Mouse (Mus musculus) cerebellum, adult 2 months (tissue): ENCODE results near the gene Eya3. TPM values are rescaled to one million over a fixed set of nuclear protein-coding genes. Genes with fewer than 3 reads are reported as not detected.
A peak's percentile ranks its signal among the peaks of the same experiment; 100 is the strongest.

ENCODE experiments used
- DNase-seq, 2 experiments: peaks; one replicate each; pipeline ENCODE4 v3.0.0; 2021
- H3K27ac ChIP-seq: fragments of 200-500 bp; 2 replicates; pipeline ENCODE4 v1.5.1; 2012; ENCODE audit warnings: low read length, control low read depth, inconsistent platforms; ENCODE audit not compliant: insufficient read depth
- H3K27me3 ChIP-seq: fragments of 200-500 bp; 2 replicates; pipeline ENCODE4 v1.6.1; 2012; ENCODE audit warnings: inconsistent platforms, mild to moderate bottlenecking, low read length, moderate library complexity; ENCODE audit not compliant: control insufficient read depth, insufficient read depth
- H3K4me1 ChIP-seq: fragments of 200-500 bp; 2 replicates; pipeline ENCODE4 v1.6.1; 2011; ENCODE audit warnings: low read length; ENCODE audit not compliant: control insufficient read depth, insufficient read depth
- H3K4me3 ChIP-seq: fragments of 200-500 bp; replicated peaks from 2 replicates; pipeline ENCODE3; 2011; ENCODE audit warnings: mild to moderate bottlenecking, low read depth, low read length, control low read depth; ENCODE audit not compliant: insufficient read depth
- CTCF ChIP-seq: fragments of 200-500 bp; IDR thresholded peaks from 2 replicates; pipeline ENCODE4 v1.5.1; 2011; ENCODE audit warnings: low read depth, mild to moderate bottlenecking, control low read depth, low read length, moderate library complexity, borderline replicate concordance; ENCODE audit not compliant: insufficient read depth
- POLR2A ChIP-seq: fragments of 200-500 bp; IDR thresholded peaks from 2 replicates; pipeline ENCODE4 v1.6.1; 2011; ENCODE audit warnings: low read length, control low read depth, borderline replicate concordance; ENCODE audit not compliant: insufficient read depth
- WGBS: fragments of 180-500 bp; shearing (Covaris S2); methylation state at CpG from one replicate; pipeline ENCODE4 v1.1.7; 2018; 5-methylcytosine and 5-hydroxymethylcytosine counted together
- polyA plus RNA-seq: library from polyadenylated mRNA; depleted of rRNA; stranded (reverse); fragments of >200 nt; gene quantifications from 2 replicates; pipeline ENCODE4 v1.2.3, GENCODE M21; 2012

Gene Eya3
- polyA plus RNA-seq, 1 experiment, result 25.1 TPM

DNA sequence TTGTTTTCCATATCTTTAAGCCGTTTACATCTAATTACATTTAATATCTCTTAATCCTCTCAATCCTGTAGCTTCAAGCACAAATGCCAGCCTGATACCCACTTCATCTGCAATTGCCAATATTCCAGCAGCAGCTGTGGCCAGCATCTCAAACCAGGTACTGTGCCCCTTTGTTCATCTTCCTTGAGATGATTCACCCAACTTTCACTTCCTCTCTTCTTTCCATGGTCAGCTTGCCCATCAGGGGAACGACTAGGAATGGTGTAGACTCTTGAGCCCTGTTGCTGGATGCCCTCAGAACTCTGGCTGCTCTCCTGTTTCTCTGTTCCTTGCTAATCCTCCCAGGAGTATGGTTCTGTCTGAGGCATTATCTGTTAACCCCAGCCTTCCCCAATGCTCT lies 50.8 kb downstream of the Eya3 start:
- no peaks in the 10 kb centered on the region for H3K27me3 ChIP-seq
- H3K27ac ChIP-seq, result no peak overlapping the region
- no peaks in the 10 kb centered on the region for H3K4me1 ChIP-seq
- WGBS, result 86% methylated on average over 2 of the region's 2 CpGs
- H3K4me3 ChIP-seq, result no peak overlapping the region
- DNase-seq, result no peak
- TF ChIP-seq CTCF (no peak), POLR2A (no peak)

GRCm38 (mm10) chr4:132693366-132693765 lies 54.6 kb downstream of the Eya3 start:
- 94% methylated on average over 3 of the region's 3 CpGs for WGBS
- H3K4me3 ChIP-seq, result no peak overlapping the region
- no peak overlapping the region for H3K27ac ChIP-seq
- no peak for DNase-seq
- no peaks in the 10 kb centered on the region for H3K4me1 ChIP-seq
- no peak for TF ChIP-seq POLR2A
- H3K27me3 ChIP-seq, result no peaks in the 10 kb centered on the region

DNA sequence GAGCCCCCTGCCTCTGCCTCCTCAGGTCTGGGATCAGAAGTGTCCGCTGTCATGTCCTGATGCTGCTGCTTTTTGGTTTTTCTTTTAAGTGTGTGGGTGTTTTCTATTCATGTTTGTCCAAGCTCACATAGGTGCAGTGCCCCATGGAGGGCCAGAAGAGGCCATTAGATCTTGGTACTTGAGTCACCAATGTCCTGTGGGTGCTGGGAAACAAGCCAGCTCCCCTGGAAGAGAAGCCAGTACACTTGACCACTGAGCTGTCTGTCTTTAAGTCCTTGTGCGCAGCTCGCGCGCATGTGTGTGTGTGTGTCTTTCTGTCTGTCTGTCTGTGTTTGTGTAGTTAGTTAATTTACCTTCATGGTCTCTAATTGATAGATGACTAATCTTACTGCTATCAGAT lies 63.3 kb downstream of the Eya3 start:
- WGBS, result 99% methylated on average over 5 of the region's 5 CpGs
- Histone ChIP-seq H3K27ac (no peak overlapping the region), H3K4me1 (no peaks in the 10 kb centered on the region), H3K27me3 (no peaks in the 10 kb centered on the region), H3K4me3 (no peak overlapping the region)
- TF ChIP-seq POLR2A (no peak), CTCF (no peak)
- no peak for DNase-seq

DNA sequence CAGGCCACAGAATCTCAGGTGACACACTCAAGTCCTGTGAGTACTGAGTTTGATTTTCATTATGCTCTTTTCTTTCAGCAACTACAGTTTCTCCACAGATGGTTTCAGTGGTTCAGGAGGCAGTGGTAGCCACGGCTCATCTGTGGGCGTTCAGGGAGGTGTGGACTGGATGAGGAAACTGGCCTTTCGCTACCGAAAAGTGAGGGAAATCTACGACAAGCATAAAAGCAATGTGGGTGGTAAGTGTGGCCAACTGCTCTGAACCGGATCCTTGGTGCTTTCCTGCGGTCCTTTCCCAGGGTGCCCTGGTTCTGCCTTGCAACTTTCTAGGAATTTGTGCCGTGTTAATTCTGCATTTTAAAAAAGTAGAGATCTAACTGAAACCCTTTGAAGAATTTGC lies 68.1 kb downstream of the Eya3 start:
- no peak for TF ChIP-seq POLR2A
- WGBS, result 96% methylated on average over 8 of the region's 8 CpGs
- DNase-seq, result no peak
- no peaks in the 10 kb centered on the region for H3K27me3 ChIP-seq
- H3K4me3 ChIP-seq, result no peak overlapping the region
- H3K27ac ChIP-seq, result no peak overlapping the region
- no peaks in the 10 kb centered on the region for H3K4me1 ChIP-seq

GRCm38 (mm10) chr4:132713181-132713580 lies 74.4 kb downstream of the Eya3 start:
- 97% methylated on average over 7 of the region's 7 CpGs for WGBS
- TF ChIP-seq CTCF (no peak), POLR2A (no peak)
- no peak for DNase-seq

DNA sequence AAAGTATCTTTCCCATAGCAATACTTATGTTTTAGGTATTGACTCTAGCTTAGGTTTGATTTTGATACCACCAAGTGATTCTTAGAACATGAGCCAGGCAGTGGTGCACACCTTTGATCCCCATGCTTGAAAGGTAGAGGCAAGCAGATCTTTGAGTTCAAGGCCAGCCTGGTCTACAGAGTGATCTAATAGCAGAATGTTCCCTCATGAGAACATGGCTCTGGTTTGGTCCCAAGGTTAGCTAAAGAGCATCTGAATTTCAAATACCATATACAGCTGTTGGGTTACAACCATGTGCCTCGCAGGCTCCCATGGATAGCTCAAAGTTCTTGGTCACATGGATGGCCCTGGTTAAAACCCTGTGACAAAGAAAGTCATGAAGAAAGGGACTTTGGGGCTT lies 79.5 kb downstream of the Eya3 start:
- no peak for TF ChIP-seq POLR2A
- TF ChIP-seq CTCF, result no peak
- no peak for DNase-seq
- Histone ChIP-seq H3K4me1 (no peaks in the 10 kb centered on the region; the same call in 1 of the 2 replicates), H3K27ac (no peak overlapping the region), H3K4me3 (no peak overlapping the region), H3K27me3 (no peaks in the 10 kb centered on the region)
- 93% methylated on average over 1 of the region's 1 CpGs for WGBS

More at GRCm38 (mm10) chr4:132713181-132713580, 74.4 kb downstream of the Eya3 start:
- no peaks in the 10 kb centered on the region for H3K4me1 ChIP-seq
- H3K4me3 ChIP-seq, result no peak overlapping the region
- H3K27me3 ChIP-seq, result no peaks in the 10 kb centered on the region
- H3K27ac ChIP-seq, result no peak overlapping the region

- no peaks in the 10 kb centered on the region for H3K27me3 ChIP-seq
- 78% methylated on average over 8 of the region's 8 CpGs for WGBS
- H3K4me1 ChIP-seq, result no peaks in the 10 kb centered on the region
- H3K4me3 ChIP-seq, result no peak overlapping the region
- no peak overlapping the region for H3K27ac ChIP-seq
- TF ChIP-seq POLR2A (no peak), CTCF (no peak)
- no peak for DNase-seq
Measured at GRCm38 (mm10) chr4:132728233-132728632, 89.4 kb downstream of the Eya3 start.

GRCm38 (mm10) chr4:132731616-132732015 lies 92.8 kb downstream of the Eya3 start:
- Histone ChIP-seq H3K27me3 (no peaks in the 10 kb centered on the region), H3K4me3 (peak overlapping the region; percentile 89), H3K4me1 (no peaks in the 10 kb centered on the region), H3K27ac (no peak overlapping the region)
- no peak for DNase-seq
- WGBS, result 44% methylated on average over 12 of the region's 12 CpGs
- TF ChIP-seq CTCF (no peak), POLR2A (no peak)

DNA sequence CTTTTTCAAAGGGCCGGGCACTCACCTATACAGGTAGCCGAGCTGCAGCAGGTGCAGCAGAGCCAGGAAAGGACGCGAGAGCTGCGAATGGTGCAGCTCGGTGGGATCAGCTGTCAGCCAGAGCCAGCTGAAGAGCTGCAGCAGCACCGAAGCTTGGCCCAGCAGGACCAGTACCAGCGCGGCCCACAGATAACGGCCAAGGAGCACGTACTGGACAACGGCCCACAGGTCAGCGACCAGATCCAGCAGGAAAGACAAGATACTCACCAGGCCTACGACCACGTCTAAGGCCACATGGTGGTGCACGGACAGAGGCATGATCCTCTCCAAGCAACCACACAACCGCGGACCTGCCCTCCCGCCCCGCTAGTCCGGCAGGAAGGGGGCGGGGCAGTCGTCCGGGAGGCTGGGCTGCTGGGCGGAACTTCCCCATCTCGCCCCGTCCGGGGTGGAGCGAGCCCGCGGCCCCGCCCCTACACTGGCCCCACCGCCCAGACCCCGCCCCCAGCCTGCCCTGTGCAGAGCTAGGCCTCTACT lies 93.4 kb downstream of the Eya3 start, which contains the start of gene Xkr8:
Gene Xkr8 (minus strand): TSS at position 399 of the 537 bp plus-strand sequence.
- Histone ChIP-seq H3K4me1 (no peaks in the 10 kb centered on the region), H3K27ac (no peak within 1 kb of the TSS), H3K27me3 (no peaks in the 10 kb centered on the region), H3K4me3 (peak within 1 kb of the TSS; percentile 89)
- 1% methylated on average over 34 of the region's 34 CpGs for WGBS
- DNase-seq, result peak; percentile 81
- TF ChIP-seq POLR2A (peak; percentile 53), CTCF (no peak)
